Mouse (Mus musculus) fat pad, adult 2 months (tissue): ENCODE data around the gene Clic1.
"Not testable (repeated sequence)": the region's sequence is repeated elsewhere in the genome, so short reads cannot be mapped to it uniquely, and the experiment has no call there.

Experiments
- DNase-seq: peaks from one replicate; pipeline ENCODE4 v3.0.0-alpha.2; 2011; ENCODE audit warnings: low read depth, low spot score; ENCODE audit errors: extremely low read depth

Gene Clic1

DNA sequence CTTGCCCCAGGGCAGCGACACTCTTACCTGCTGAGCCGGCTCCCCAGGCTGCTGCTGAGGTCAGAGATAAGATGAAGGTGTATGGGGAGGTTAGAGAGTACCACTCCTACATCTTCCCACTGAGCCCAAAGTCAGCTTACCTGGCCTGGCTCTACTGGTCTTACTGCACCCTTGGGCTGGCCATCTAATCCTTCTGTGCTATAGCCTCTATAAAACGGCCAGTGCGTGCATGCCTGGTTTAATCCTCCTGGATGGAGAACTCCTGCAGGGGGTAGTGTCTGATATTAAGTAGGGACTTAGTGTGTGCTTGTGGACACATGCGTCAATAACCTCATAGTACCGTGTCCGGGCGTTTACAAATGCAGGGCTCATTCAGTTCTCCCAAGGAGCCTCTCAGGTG is 29.2 kb upstream of the Clic1 start:
- peak; percentile 82 for DNase-seq

DNA sequence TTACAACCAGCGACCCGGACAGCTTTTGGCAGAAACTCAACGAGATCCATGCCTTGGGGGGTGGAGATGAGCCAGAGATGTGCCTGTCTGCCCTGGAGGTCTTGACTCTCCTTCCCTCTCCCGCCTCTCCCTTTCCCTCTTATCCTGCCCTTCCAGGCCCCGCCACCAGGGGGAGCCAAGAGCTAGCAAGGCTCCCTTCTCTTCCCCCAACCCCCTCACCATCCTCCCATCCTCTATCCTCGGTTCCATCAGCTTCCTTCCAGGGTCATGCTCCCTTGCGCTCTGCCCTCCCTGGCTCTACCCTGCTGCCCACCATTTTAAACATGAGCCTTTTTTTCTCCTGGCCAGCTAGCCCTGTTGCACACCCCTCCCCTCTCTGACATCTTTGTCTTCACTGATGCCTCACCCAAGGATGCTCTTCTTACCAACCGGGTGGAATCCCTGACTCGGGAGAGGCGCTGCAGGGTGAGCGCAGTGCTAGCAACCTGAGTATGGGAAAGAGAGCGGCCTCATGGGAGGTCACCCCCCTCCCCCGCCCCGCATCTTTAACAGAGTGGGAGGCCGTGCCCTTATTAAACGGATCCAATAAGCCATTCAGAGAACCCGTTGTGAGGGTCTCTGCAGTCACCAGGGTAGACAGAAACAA is 28.5 kb upstream of the Clic1 start:
- no peak for DNase-seq

DNA sequence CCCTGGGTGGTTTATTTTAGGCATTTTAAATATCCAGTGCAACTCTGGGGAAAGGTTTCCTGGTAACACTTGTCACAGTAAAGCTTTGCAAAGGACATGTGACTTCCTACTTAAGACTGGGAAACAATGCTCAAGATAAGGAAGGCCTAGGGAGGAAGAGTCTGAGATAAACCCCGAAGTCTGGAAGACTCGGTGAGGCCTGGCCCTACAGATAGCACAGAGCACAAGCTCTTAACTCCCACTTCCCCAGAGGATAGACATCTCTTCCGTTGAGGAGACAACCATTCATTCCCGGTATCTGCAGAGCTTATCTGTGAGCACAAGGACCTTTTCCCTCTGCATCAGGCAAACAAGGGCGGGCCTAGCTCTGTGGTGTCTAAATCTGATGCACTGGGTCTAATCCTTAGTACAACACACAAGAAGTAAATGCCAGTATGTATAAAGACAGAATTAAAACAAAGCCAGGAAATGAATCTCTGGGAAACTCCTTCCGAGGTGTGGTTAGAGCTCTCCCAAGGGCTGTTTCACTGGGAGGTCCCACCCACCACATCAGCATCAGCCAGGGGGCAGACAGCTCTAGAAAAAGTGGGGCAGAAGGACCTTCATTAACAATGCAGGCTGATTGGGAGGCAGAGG is 27.8 kb upstream of the Clic1 start:
- no peak for DNase-seq

- DNase-seq, result no peak
These were observed 27.2 kb upstream of the Clic1 start for GRCm38 (mm10) chr17:35022541-35023060.

- no peak for DNase-seq
These were observed 26.5 kb upstream of the Clic1 start for GRCm38 (mm10) chr17:35023221-35023620.

GRCm38 (mm10) chr17:35023756-35024155 is 26.0 kb upstream of the Clic1 start:
- DNase-seq, result no peak

DNA sequence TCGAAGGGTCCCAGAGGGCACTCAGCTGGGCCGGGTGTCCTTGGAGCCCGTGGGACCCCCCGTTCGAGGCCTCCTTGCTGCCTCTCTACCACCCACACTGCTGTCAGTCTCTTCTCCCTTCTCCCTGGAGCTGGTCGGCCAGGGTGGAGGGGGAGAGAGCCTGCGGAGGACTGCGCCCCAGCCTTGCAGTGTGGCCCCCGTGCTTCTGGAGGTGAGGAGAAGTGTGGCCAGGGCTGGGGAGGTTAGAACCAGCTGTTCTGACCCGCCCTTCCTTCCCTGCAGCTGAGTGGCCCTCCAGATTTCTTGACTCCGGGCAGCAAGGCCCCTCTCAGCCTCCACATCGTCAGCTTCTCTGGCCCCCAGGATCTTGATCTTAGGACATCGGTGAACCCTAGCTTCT is 25.5 kb upstream of the Clic1 start:
- no peak for DNase-seq

GRCm38 (mm10) chr17:35024691-35025488 is 24.9 kb upstream of the Clic1 start:
- no peak for DNase-seq

GRCm38 (mm10) chr17:35026206-35026605 is 23.6 kb upstream of the Clic1 start:
- no peak for DNase-seq

DNA sequence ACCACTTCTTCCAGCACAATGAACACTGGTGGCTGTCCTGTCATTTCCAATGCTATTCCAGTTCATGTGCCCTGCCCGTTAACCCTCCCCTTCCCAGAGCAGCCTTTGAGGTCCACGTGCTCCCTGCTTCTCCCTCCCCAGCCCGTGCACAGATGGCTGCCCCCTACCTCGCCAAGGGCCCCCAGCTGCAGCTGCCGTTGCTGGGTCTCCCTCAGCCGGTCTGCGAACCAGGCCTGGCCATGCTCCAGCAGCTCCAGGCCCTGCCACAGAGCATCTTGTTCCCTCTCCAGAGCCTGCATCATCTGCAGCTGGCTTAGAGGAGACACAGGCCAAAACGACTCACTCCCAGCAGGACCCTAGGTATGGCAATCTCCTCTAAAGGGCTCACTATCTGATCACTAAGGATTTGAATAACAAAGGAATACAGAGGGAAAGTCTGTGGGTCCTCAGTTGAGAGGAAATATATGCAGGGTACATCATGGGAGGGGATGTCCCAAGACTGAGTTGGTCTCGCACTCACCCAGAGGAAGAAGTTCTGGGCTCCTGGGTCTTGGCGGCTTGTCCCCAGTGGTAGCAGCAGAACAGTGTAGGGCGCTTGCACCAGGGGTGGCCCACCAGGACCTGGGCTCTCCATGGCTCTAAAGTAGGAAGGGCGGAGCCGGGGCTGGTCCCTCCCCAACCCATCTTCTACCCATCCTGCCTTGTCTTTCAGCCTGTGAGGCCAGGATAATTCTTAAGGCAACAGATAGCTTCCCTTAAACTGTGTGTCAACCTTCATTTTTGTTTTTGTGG is 22.3 kb upstream of the Clic1 start, which contains the start of gene Sapcd1:
TSS of gene Sapcd1 (minus strand) at position 740 of the 792 bp plus-strand sequence.
- DNase-seq, result no peak

- DNase-seq, result no peak
These were observed 21.5 kb upstream of the Clic1 start for GRCm38 (mm10) chr17:35028315-35028714.

GRCm38 (mm10) chr17:35029691-35030532 is 19.9 kb upstream of the Clic1 start:
- DNase-seq, result no peak

- no peak for DNase-seq
These were observed 18.5 kb upstream of the Clic1 start for GRCm38 (mm10) chr17:35031272-35031671.

GRCm38 (mm10) chr17:35031880-35032279 is 17.9 kb upstream of the Clic1 start:
- no peak for DNase-seq

DNA sequence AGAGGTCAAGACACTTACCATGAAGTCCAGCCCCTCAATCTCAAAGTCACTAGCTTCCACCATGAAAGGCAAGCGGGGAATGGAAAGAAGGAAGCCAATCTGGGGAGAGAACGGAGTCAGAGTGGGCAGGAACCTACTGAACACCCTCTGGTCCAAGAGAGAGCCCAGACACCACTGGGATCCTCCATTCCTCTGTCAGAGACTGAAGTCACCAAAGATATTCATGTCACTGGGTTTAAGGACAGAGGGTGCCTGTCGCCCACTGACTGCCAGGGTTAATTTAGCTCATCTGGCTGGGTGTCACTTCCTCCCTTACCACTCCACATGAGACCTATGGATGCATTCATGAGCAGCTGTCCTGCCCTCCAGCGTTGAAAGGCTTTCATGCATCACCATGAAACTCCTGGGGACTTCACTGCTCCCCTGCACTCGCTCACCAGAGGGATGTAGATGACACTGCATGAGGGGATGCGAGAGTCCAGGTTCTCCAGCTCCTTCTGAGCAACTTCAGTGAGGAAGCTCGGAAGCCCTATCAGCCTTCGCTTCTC is 17.4 kb upstream of the Clic1 start:
- no peak for DNase-seq

- not testable (repeated sequence) for DNase-seq
These were observed 16.1 kb upstream of the Clic1 start for GRCm38 (mm10) chr17:35033703-35034102.

GRCm38 (mm10) chr17:35034896-35035295 is 14.9 kb upstream of the Clic1 start:
- no peak for DNase-seq

DNA sequence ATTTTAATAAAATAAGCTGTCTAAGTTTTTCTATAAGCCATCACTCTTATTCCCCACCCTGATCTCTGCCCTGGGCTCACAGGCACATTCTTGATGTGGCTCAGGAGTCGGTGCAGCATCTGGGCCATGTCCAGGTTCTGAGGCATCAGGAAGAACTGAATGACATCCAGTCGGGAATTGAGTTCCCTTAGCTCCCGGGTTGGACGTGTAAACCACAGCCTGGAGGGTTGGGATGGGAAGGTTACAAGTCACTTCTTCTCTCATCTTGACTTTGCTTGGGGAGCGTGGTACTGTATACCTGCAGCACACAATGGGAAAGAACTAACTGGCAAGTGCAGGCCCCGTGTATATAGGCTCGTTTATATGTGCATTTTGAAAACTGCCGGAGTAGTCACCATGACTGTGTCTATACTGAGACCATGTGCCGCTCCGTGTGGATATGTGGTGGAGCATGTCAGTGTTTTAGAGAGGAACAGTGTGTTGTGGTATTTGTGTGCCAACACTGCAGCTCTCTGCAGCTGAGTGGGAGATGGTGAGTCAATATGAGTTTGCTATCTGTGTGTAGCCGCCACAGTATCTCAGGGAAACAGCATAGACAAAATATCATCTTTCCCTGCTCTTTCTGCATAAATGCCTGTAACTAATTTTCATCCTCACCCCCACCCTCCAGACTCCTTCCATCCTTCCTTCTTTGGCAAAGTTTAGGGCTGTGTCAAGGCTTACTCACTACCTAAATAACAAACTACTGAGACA is 10.5 kb upstream of the Clic1 start:
- no peak for DNase-seq

- DNase-seq, result no peak
These were observed 6.0 kb upstream of the Clic1 start for GRCm38 (mm10) chr17:35043794-35044193.
